Mouse (Mus musculus) NIH3T3 (cell line): Measurements from ENCODE around the gene Rfwd3.
"Not testable (repeated sequence)": the region's sequence is repeated elsewhere in the genome, so short reads cannot be mapped to it uniquely, and the experiment has no call there.

Source experiments
- DNase-seq: peaks from one replicate; pipeline ENCODE4 v3.0.0-alpha.2; 2012; ENCODE audit warnings: low read depth

Rfwd3 gene

GRCm38 (mm10) chr8:111290586-111290985 is 9.4 kb downstream of the Rfwd3 start:
- no peak for DNase-seq

- no peak for DNase-seq
Measured at GRCm38 (mm10) chr8:111285603-111286002, 14.4 kb downstream of the Rfwd3 start.

GRCm38 (mm10) chr8:111282093-111282492 is 17.9 kb downstream of the Rfwd3 start:
- no peak for DNase-seq

- peak; percentile 50 for DNase-seq
Measured at GRCm38 (mm10) chr8:111268277-111268676, 31.7 kb downstream of the Rfwd3 start.

- peak; percentile 35 for DNase-seq
Measured at GRCm38 (mm10) chr8:111266161-111266560, 33.9 kb downstream of the Rfwd3 start.

GRCm38 (mm10) chr8:111264693-111265220 is 35.3 kb downstream of the Rfwd3 start:
- no peak for DNase-seq

GRCm38 (mm10) chr8:111261981-111262381 is 38.0 kb downstream of the Rfwd3 start:
- peak; percentile 62 for DNase-seq

GRCm38 (mm10) chr8:111260251-111260650 is 39.8 kb downstream of the Rfwd3 start:
- no peak for DNase-seq

GRCm38 (mm10) chr8:111259408-111259741 is 40.6 kb downstream of the Rfwd3 start:
- DNase-seq: no peak

GRCm38 (mm10) chr8:111258631-111259407 is 41.2 kb downstream of the Rfwd3 start, which contains the start of gene Glg1:
TSS of gene Glg1 (minus strand) at chr8:111259216.
- peak; percentile 98 for DNase-seq

- no peak for DNase-seq
Measured at GRCm38 (mm10) chr8:111258010-111258630, 41.9 kb downstream of the Rfwd3 start.

- no peak for DNase-seq
Measured at GRCm38 (mm10) chr8:111252487-111253112, 47.4 kb downstream of the Rfwd3 start.

GRCm38 (mm10) chr8:111250111-111250510 is 49.9 kb downstream of the Rfwd3 start:
- DNase-seq: no peak

GRCm38 (mm10) chr8:111248136-111248535 is 51.9 kb downstream of the Rfwd3 start:
- DNase-seq: no peak

- DNase-seq: not testable (repeated sequence)
Measured at GRCm38 (mm10) chr8:111246864-111247263, 53.2 kb downstream of the Rfwd3 start.

GRCm38 (mm10) chr8:111246287-111246830 is 53.7 kb downstream of the Rfwd3 start:
- DNase-seq: no peak

GRCm38 (mm10) chr8:111237301-111237700 is 62.7 kb downstream of the Rfwd3 start:
- DNase-seq: peak; percentile 52

- no peak for DNase-seq
Measured at GRCm38 (mm10) chr8:111233730-111234129, 66.3 kb downstream of the Rfwd3 start.

GRCm38 (mm10) chr8:111224153-111224552 is 75.9 kb downstream of the Rfwd3 start:
- DNase-seq: peak; percentile 33
